Mouse (Mus musculus) monocyte, adult 59 days (primary cell): ENCODE data around the gene Olfr1098. TPM values are rescaled to one million over a fixed set of nuclear protein-coding genes. Genes with fewer than 3 reads are reported as not detected.

ENCODE experiments used
- total RNA-seq, 2 experiments: library from RNA; stranded (reverse); gene quantifications; one replicate each; pipeline ENCODE4 v1.2.4; 2023

The Olfr1098 gene
- total RNA-seq = not detected

DNA sequence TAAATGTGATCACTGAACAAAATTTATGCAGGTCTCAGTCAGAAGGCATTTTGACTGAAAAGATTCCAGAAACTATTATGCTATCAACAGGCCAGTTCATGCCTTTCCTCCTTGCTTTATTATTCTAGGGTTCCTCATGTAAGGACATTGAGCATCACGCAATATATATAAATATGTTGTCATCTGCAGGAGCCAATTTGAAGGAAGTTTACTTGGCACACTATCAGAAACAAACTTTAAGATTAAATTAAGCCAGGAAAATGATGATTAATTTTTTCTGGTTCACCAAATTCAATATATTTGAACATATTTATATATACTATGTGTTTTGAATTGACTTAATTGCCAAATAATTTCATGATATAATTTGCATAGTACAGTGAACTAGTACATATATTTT, at the start of gene Olfr1098:
Olfr1098 (minus strand) TSS at position 101 of the 400 bp plus-strand sequence.

DNA sequence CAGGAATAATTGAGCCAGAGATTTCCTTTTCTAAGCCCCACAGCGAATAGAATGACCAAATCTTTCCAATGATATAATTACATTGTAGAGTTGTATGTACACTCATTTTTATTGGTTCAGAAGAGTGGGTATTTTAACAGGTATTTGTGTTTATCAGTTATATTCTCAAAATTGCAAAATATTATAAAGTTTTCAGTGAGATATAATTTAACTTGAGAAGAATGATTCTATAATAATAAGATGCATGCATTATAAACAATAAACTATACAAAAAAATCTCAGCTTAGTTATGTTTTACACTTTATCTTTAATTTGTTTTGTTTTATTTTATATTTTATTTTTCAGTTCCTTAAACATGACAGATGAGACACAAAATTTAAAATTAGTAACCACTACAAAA, 36.2 kb upstream of the Olfr1098 start, which contains the start of gene Olfr1099:
Olfr1099 (minus strand) TSS at position 101 of the 400 bp plus-strand sequence.

DNA sequence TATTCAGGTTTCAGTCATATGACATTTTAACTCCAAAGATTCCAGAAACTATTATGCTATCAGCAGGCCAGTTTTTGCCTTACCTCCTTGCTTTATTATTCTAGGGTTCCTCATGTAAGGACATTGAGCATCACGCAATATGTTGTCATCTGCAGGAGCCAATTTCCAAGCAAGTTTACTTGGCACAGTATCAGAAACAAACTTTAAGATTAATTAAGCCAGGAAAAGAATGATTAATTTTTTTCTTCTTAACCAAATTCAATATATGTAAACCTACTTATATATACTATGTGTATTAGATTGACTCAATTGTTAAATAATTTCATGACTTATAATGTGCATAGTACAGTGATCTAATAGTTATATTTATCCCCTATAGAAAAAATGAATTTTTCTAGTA, 32.2 kb downstream of the Olfr1098 start, which contains the start of gene Olfr1097:
Olfr1097 (minus strand) TSS at position 101 of the 400 bp plus-strand sequence.

DNA sequence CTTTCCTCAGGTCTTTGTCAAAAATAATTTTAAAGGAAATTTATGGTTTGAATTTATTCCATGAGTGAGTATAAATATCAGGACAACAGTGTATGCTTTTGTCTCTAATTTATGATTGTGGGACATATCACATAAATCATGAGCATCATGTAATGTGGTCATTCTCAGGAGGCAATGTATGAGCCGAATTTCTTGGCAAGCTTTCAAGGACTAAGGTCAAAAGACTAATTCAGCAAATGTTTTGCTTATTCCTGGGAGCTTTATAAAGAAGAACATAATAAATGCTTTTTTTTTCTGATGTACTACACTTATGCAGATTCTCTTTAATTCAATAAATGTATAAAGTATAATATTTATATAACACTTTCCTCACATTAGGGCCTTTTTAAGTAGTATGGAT, 49.6 kb downstream of the Olfr1098 start, which contains the start of gene Gm13723:
Gm13723 (minus strand) TSS at position 101 of the 400 bp plus-strand sequence.

Other genes starting within 250 kb of the Olfr1098 start
- gene Olfr1086, start 244.5 kb downstream of the Olfr1098 start, total RNA-seq = not detected
- gene Olfr1087, start 226.2 kb downstream of the Olfr1098 start, total RNA-seq = not detected
- gene Olfr1089, start 190.8 kb downstream of the Olfr1098 start, total RNA-seq = not detected
- not detected for gene Olfr1090, start 165.6 kb downstream of the Olfr1098 start, total RNA-seq
- gene Olfr1093, start 142.1 kb downstream of the Olfr1098 start, total RNA-seq = not detected
- gene Olfr141, start 114.5 kb downstream of the Olfr1098 start, total RNA-seq = not detected
- not detected for gene Olfr1094, start 99.9 kb downstream of the Olfr1098 start, total RNA-seq
- not detected for gene Olfr1095, start 72.8 kb downstream of the Olfr1098 start, total RNA-seq
- gene Gm13723, start 49.7 kb downstream of the Olfr1098 start, total RNA-seq = not detected
- not detected for gene Olfr1097, start 32.3 kb downstream of the Olfr1098 start, total RNA-seq
- gene Olfr1099, start 36.1 kb upstream of the Olfr1098 start, total RNA-seq = not detected
- gene Olfr1100, start 55.4 kb upstream of the Olfr1098 start, total RNA-seq = not detected
- gene Olfr1101, start 66.7 kb upstream of the Olfr1098 start, total RNA-seq = not detected
- not detected for gene Olfr1102, start 73.9 kb upstream of the Olfr1098 start, total RNA-seq
- not detected for gene Olfr1104, start 102.5 kb upstream of the Olfr1098 start, total RNA-seq
- not detected for gene Olfr1105, start 112.0 kb upstream of the Olfr1098 start, total RNA-seq
- not detected for gene Olfr1106, start 127.7 kb upstream of the Olfr1098 start, total RNA-seq
- gene Olfr1107, start 151.3 kb upstream of the Olfr1098 start, total RNA-seq = not detected
- gene Olfr1109, start 171.5 kb upstream of the Olfr1098 start, total RNA-seq = not detected
- not detected for gene Olfr259, start 190.0 kb upstream of the Olfr1098 start, total RNA-seq
- gene Olfr1110, start 215.8 kb upstream of the Olfr1098 start, total RNA-seq = not detected
- gene Olfr1111, start 228.1 kb upstream of the Olfr1098 start, total RNA-seq = not detected